Mouse (Mus musculus): ENCODE measurements at regions not wholly inside any gene's neighbourhood (a gene's known extent, or its start where the extent isn't known, plus 50 kb on each side); places are given as distances from the start of the nearest gene placed in this dataset.

DNA sequence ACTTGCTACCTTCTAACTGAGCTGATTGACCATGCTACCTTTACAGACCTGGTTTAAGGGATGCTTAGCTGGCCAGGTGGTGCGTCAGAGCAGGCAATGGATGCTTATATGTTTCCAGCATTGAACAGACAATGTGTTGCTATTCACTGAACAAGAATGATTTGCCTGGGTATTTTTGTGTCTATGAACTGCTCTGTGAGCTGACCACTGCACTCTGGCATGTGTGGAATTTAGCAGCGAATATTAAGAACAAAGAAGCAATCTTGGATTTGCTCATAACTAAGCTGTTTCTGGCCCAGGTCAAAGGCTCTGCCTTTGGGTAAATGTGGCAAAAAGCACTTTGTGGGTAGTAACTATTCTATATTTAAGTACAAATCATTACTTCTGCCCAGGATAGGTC is 58.3 kb upstream of the Ccdc39 start:
- H3K9me3 ChIP-seq (ENCODE audit: control insufficient read depth, low read length), result no peaks in the 10 kb centered on the region
- no peak overlapping the region for H3K9ac ChIP-seq (ENCODE audit: low read length)
- no peak for DNase-seq (ENCODE audit: low spot score)
- no peak overlapping the region for H3K27ac ChIP-seq (ENCODE audit: low read depth)
- no peak for ATAC-seq (replicated peaks; ENCODE audit: low FRiP score, low TSS enrichment, low read depth)
- no peaks in the 10 kb centered on the region for H3K27me3 ChIP-seq (replicated peaks; ENCODE audit: control insufficient read depth, insufficient read depth, low read length)
- no peaks in the 10 kb centered on the region for H3K36me3 ChIP-seq (ENCODE audit: control insufficient read depth, insufficient read depth, low read length)
- H3K4me3 ChIP-seq (ENCODE audit: low read depth, low read length), result no peak overlapping the region
- 75% methylated on average over 2 of the region's 2 CpGs for WGBS
- H3K4me2 ChIP-seq (ENCODE audit: low read length), result no peak overlapping the region
- H3K4me1 ChIP-seq (replicated peaks; ENCODE audit: control insufficient read depth, insufficient read depth, low read length), result no peaks in the 10 kb centered on the region

DNA sequence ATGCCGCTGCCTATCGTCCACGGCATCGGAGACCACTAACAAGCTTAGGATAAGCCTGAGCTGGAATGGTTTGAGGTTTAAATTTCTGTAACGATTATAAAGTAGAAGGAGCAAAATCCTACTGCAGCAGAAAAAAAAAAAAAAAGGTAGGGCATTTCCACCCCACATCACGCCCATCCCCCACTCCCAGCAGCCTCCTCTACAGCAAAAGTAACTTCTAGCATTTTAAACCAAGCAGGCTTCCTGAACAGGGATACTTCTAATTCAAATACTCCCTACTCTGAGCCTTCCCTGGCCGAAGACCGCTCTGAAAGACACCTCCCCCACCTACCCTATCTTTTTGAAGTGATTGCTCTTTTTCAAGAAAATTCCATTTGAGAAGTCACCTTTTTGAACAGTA is 59.2 kb upstream of the Ccdc39 start:
- no peaks in the 10 kb centered on the region for H3K36me3 ChIP-seq (ENCODE audit: control insufficient read depth, insufficient read depth, low read length)
- H3K27ac ChIP-seq (ENCODE audit: low read depth), result no peak overlapping the region
- DNase-seq (ENCODE audit: low spot score), result no peak
- no peak overlapping the region for H3K4me3 ChIP-seq (ENCODE audit: low read depth, low read length)
- H3K9ac ChIP-seq (ENCODE audit: low read length), result no peak overlapping the region
- 80% methylated on average over 8 of the region's 8 CpGs for WGBS
- H3K4me2 ChIP-seq (ENCODE audit: low read length), result no peak overlapping the region
- H3K9me3 ChIP-seq (ENCODE audit: control insufficient read depth, low read length), result no peaks in the 10 kb centered on the region
- no peak for ATAC-seq (replicated peaks; ENCODE audit: low FRiP score, low TSS enrichment, low read depth)
- no peaks in the 10 kb centered on the region for H3K27me3 ChIP-seq (replicated peaks; ENCODE audit: control insufficient read depth, insufficient read depth, low read length)
- H3K4me1 ChIP-seq (replicated peaks; ENCODE audit: control insufficient read depth, insufficient read depth, low read length), result no peaks in the 10 kb centered on the region

DNA sequence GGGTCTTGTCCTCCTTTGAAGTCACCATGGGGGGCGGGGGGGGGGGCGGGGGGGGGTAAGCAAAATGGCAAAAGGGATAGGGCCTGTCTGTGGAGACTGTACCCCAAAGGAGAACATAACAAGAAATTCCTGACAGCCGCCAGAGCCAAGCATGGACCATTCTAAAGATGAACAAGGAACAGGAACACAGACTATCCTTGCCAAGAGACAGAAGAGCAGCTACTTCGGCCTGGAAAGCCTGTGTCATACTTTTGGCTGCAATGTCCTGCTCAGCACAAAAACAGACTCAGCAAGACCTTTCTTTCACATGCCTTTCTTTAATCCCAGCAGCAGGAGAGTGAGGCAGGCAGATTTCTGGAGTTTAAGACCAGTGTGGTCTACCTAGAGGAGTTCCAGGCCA is 59.7 kb upstream of the Ccdc39 start:
- H3K27me3 ChIP-seq (replicated peaks; ENCODE audit: control insufficient read depth, insufficient read depth, low read length), result no peaks in the 10 kb centered on the region
- 47% methylated on average over 4 of the region's 4 CpGs for WGBS
- no peak overlapping the region for H3K4me2 ChIP-seq (ENCODE audit: low read length)
- H3K9ac ChIP-seq (ENCODE audit: low read length), result no peak overlapping the region
- ATAC-seq (replicated peaks; ENCODE audit: low FRiP score, low TSS enrichment, low read depth), result no peak
- H3K27ac ChIP-seq (ENCODE audit: low read depth), result no peak overlapping the region
- H3K9me3 ChIP-seq (ENCODE audit: control insufficient read depth, low read length), result no peaks in the 10 kb centered on the region
- H3K4me3 ChIP-seq (ENCODE audit: low read depth, low read length), result no peak overlapping the region
- H3K4me1 ChIP-seq (replicated peaks; ENCODE audit: control insufficient read depth, insufficient read depth, low read length), result no peaks in the 10 kb centered on the region
- DNase-seq (ENCODE audit: low spot score), result no peak
- H3K36me3 ChIP-seq (ENCODE audit: control insufficient read depth, insufficient read depth, low read length), result no peaks in the 10 kb centered on the region

DNA sequence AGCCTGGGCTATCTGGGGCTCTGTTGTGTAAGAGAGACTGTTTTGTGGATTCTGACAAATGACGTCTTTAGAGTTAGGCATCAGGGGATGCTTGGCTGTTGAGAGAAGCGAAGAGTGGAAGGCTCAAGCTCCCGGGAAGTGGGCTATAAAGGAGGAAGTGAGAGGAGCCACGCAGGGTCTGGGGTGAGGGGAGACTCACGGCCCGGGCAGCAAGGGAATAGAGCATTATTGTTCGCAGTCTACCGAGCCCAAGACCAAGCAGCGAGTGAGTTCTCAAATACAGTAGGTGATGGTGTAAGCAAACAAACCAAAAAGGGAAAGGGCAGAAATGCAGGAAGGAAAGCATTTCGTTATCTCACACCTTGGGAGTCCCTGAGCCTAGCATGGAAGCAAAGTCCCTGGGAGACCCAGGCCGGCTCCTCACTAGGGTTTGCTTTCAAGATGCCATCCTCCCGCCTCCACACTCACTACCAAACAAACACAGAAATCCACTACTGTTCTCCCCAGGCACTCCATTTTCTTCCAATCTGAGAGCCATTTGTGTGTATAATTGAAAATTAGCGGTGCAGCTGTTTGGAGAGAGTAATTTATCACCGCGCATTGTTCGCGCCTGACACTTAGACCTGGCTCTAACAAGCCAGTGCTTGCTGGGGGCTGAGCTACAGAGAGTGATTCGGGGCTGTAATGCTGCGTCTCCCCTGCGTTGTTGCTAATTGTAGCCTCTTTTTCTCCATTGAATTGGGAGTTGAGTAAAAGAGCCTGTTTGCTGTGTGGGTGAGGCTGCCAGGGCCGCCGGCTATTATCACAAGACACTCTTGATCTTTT is 61.0 kb upstream of the Ccdc39 start:
- no peak overlapping the region for H3K27ac ChIP-seq (ENCODE audit: low read depth)
- DNase-seq (ENCODE audit: low spot score), result no peak
- no peaks in the 10 kb centered on the region for H3K36me3 ChIP-seq (ENCODE audit: control insufficient read depth, insufficient read depth, low read length)
- no peak for ATAC-seq (replicated peaks; ENCODE audit: low FRiP score, low TSS enrichment, low read depth)
- WGBS, result 44% methylated on average over 22 of the region's 22 CpGs
- peak overlapping the region; percentile 2; the same call in 1 of the 2 replicates for H3K4me2 ChIP-seq (ENCODE audit: low read length)
- H3K9me3 ChIP-seq (ENCODE audit: control insufficient read depth, low read length), result no peaks in the 10 kb centered on the region
- no peak overlapping the region for H3K4me3 ChIP-seq (ENCODE audit: low read depth, low read length)
- H3K4me1 ChIP-seq (replicated peaks; ENCODE audit: control insufficient read depth, insufficient read depth, low read length), result no peaks in the 10 kb centered on the region
- H3K9ac ChIP-seq (ENCODE audit: low read length), result no peak overlapping the region
- H3K27me3 ChIP-seq (replicated peaks; ENCODE audit: control insufficient read depth, insufficient read depth, low read length), result no peaks in the 10 kb centered on the region

DNA sequence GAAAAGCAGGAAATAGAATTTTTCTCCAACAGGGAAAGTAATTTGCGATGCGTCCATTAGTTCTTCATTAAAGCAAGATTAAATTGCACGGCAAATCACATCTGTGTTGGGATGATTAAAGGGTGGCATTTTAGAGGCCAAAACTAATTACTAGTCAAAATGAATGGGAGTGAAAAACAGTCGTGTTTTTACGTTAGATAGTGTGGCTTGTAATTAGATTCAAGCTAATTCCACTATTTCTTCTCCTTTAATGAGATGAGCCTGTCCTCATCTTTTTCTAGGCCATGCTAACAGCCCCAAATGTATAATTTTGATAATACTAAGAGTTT is 61.5 kb upstream of the Ccdc39 start:
- WGBS, result 58% methylated on average over 5 of the region's 5 CpGs
- Histone ChIP-seq H3K4me2 (ENCODE audit: low read length) (no peak overlapping the region), H3K9me3 (ENCODE audit: control insufficient read depth, low read length) (no peaks in the 10 kb centered on the region), H3K4me1 (replicated peaks; ENCODE audit: control insufficient read depth, insufficient read depth, low read length) (no peaks in the 10 kb centered on the region), H3K27ac (ENCODE audit: low read depth) (no peak overlapping the region), H3K4me3 (ENCODE audit: low read depth, low read length) (no peak overlapping the region), H3K36me3 (ENCODE audit: control insufficient read depth, insufficient read depth, low read length) (no peaks in the 10 kb centered on the region), H3K27me3 (replicated peaks; ENCODE audit: control insufficient read depth, insufficient read depth, low read length) (no peaks in the 10 kb centered on the region), H3K9ac (ENCODE audit: low read length) (no peak overlapping the region)
- DNase-seq (ENCODE audit: low spot score) (no peak), ATAC-seq (replicated peaks; ENCODE audit: low FRiP score, low TSS enrichment, low read depth) (no peak)

DNA sequence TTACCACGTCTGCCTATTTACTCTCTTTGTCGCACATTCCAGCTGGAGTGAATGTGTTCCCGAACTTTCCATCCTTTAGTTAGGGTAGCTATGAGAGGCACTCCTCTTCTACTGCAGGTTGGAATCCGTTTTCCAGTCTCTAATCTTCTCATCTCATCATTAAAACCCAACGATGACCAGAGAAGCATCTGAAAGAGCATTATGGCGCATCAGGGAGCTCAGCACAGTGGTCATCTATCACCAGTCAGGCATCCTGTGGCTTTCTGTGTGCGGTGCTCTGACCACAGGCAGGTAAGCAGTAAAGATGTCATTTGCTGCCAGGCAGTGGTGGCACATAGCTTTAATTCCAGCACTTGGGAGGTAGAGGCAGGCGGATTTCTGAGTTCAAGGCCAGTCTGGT is 63.0 kb upstream of the Ccdc39 start:
- WGBS, result 82% methylated on average over 8 of the region's 8 CpGs

DNA sequence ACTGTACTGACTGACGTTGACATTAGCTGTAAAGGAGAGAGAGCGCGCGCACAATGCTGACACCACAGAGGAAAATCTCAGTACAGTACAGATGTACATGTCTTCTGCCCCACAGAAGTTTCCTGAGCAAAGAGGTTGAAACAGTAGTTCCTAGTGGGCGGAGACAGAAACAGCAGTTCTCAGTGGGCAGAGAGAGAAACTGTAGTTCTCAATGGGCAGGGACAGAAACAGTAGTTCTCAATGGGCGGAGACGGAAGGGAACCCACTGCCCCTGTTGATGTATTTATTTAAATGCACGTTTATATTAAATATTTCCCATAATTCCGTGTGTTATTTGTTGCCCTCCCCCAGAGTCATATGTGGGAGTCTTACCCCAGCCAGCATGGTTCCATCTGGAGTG is 67.4 kb upstream of the Ccdc39 start:
- 80% methylated on average over 9 of the region's 9 CpGs for WGBS
- no peaks in the 10 kb centered on the region for H3K27me3 ChIP-seq (replicated peaks; ENCODE audit: control insufficient read depth, insufficient read depth, low read length)
- no peak for ATAC-seq (replicated peaks; ENCODE audit: low FRiP score, low TSS enrichment, low read depth)
- no peaks in the 10 kb centered on the region for H3K4me1 ChIP-seq (replicated peaks; ENCODE audit: control insufficient read depth, insufficient read depth, low read length)
- no peak for DNase-seq (ENCODE audit: low spot score)
- H3K27ac ChIP-seq (ENCODE audit: low read depth), result no peak overlapping the region
- H3K9ac ChIP-seq (ENCODE audit: low read length), result no peak overlapping the region
- H3K4me2 ChIP-seq (ENCODE audit: low read length), result no peak overlapping the region
- no peaks in the 10 kb centered on the region for H3K9me3 ChIP-seq (ENCODE audit: control insufficient read depth, low read length)
- no peaks in the 10 kb centered on the region for H3K36me3 ChIP-seq (ENCODE audit: control insufficient read depth, insufficient read depth, low read length)
- no peak overlapping the region for H3K4me3 ChIP-seq (ENCODE audit: low read depth, low read length)

More for the DNA sequence above, 63.0 kb upstream of the Ccdc39 start:
- DNase-seq (ENCODE audit: low spot score) (no peak), ATAC-seq (replicated peaks; ENCODE audit: low FRiP score, low TSS enrichment, low read depth) (no peak)
- Histone ChIP-seq H3K27me3 (replicated peaks; ENCODE audit: control insufficient read depth, insufficient read depth, low read length) (no peaks in the 10 kb centered on the region), H3K9ac (ENCODE audit: low read length) (no peak overlapping the region), H3K4me1 (replicated peaks; ENCODE audit: control insufficient read depth, insufficient read depth, low read length) (no peaks in the 10 kb centered on the region), H3K36me3 (ENCODE audit: control insufficient read depth, insufficient read depth, low read length) (no peaks in the 10 kb centered on the region), H3K27ac (ENCODE audit: low read depth) (no peak overlapping the region), H3K4me2 (ENCODE audit: low read length) (no peak overlapping the region), H3K4me3 (ENCODE audit: low read depth, low read length) (no peak overlapping the region), H3K9me3 (ENCODE audit: control insufficient read depth, low read length) (no peaks in the 10 kb centered on the region)

DNA sequence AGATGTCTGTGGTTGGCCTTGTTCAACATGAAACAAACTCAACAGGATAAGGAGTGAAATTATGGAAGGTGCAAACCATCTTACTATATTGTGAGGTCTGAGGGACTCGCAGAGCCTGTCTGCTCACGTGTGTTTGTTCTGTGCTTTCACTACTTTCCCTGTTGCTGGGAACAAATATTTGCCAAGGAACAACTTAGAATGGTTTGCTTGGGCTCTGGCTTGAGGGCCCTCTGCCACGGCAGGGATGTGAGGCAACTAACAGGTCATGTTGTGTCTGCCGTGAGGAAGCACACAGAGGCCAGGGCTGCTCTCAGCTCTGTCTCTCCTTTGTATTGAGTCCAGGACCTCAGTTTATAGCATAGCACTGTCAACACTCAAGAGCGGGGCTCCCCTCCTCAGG is 69.4 kb upstream of the Ccdc39 start:
- H3K9ac ChIP-seq (ENCODE audit: low read length), result no peak overlapping the region
- H3K4me2 ChIP-seq (ENCODE audit: low read length), result no peak overlapping the region
- WGBS, result 76% methylated on average over 5 of the region's 5 CpGs
- no peaks in the 10 kb centered on the region for H3K9me3 ChIP-seq (ENCODE audit: control insufficient read depth, low read length)
- H3K27ac ChIP-seq (ENCODE audit: low read depth), result no peak overlapping the region
- ATAC-seq (replicated peaks; ENCODE audit: low FRiP score, low TSS enrichment, low read depth) (no peak), DNase-seq (ENCODE audit: low spot score) (no peak)
- no peaks in the 10 kb centered on the region for H3K4me1 ChIP-seq (replicated peaks; ENCODE audit: control insufficient read depth, insufficient read depth, low read length)
- no peak overlapping the region for H3K4me3 ChIP-seq (ENCODE audit: low read depth, low read length)
- H3K27me3 ChIP-seq (replicated peaks; ENCODE audit: control insufficient read depth, insufficient read depth, low read length), result no peaks in the 10 kb centered on the region
- H3K36me3 ChIP-seq (ENCODE audit: control insufficient read depth, insufficient read depth, low read length), result no peaks in the 10 kb centered on the region

DNA sequence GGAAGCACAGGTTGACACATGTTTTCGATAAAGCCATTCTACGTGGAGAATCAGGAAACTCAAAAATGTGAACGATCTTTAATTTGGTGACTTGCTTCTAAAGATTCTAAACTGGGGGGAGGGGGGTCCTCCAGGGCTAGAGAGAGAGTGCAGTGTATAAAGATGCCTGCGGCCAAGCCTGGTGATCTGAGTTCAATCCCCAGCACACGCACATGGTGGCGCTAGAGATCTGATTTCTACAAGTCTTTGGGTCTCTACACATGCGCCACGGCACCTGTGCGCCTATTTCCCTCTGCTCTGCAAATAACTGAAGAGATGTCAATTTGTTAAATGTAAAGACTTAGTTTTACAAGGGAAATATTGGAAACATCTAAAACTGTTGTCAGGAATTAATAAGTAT is 70.3 kb upstream of the Ccdc39 start:
- H3K4me2 ChIP-seq (ENCODE audit: low read length), result no peak overlapping the region
- H3K9ac ChIP-seq (ENCODE audit: low read length), result no peak overlapping the region
- no peak overlapping the region for H3K27ac ChIP-seq (ENCODE audit: low read depth)
- H3K27me3 ChIP-seq (replicated peaks; ENCODE audit: control insufficient read depth, insufficient read depth, low read length), result no peaks in the 10 kb centered on the region
- ATAC-seq (replicated peaks; ENCODE audit: low FRiP score, low TSS enrichment, low read depth) (no peak), DNase-seq (ENCODE audit: low spot score) (no peak)
- H3K9me3 ChIP-seq (ENCODE audit: control insufficient read depth, low read length), result no peaks in the 10 kb centered on the region
- no peaks in the 10 kb centered on the region for H3K36me3 ChIP-seq (ENCODE audit: control insufficient read depth, insufficient read depth, low read length)
- no peaks in the 10 kb centered on the region for H3K4me1 ChIP-seq (replicated peaks; ENCODE audit: control insufficient read depth, insufficient read depth, low read length)
- no peak overlapping the region for H3K4me3 ChIP-seq (ENCODE audit: low read depth, low read length)
- 63% methylated on average over 9 of the region's 9 CpGs for WGBS
